Mouse (Mus musculus): Measurements from ENCODE around the gene Arl2.

GRCm38 (mm10) chr19:6126289-6126688 is 15.1 kb downstream of the Arl2 start:
- TF ChIP-seq CTCF (IDR thresholded peaks at IDR 0.05; ENCODE audit: low read depth, low read length) (peak; percentile 3), POLR2A (IDR thresholded peaks at IDR 0.05; ENCODE audit: insufficient read depth, low read length) (no peak), EP300 (IDR thresholded peaks at IDR 0.05; ENCODE audit: insufficient read depth, low read depth, low read length) (no peak)

All from ES-Bruce4 (cell line).